Mouse (Mus musculus): ENCODE measurements around the gene Grk2.

DNA sequence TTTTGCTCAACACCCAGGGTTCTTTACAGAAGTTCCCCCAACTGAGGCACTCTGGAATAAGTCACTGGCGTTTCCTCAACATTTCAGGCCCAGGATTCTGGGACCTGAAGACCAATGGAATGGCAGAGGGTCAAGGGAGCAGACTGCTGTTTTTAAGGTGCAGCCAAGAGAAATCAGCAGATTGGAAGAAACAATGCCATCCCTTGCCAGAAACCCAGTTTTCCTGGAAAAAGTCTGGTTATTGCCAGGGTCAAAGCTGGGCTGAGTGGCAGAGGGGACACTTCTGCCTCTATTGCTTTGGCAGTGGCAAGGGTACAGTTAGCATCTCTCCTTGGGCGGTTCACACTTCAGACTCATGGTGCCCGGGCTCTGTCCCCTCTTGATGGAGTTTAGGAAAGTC is 11.2 kb upstream of the Grk2 start:
- TF ChIP-seq CTCF (IDR thresholded peaks at IDR 0.05) (no peak), EP300 (IDR thresholded peaks at IDR 0.05) (no peak)
